Mouse (Mus musculus) hindbrain, embryonic 14.5 days (tissue): ENCODE measurements around the gene Spata5. TPM values are rescaled to one million over a fixed set of nuclear protein-coding genes. Genes with fewer than 3 reads are reported as not detected.

Experiments used
- ATAC-seq: fragments of 200-750 bp; cut with Nextera tagmentation; 2 replicates; pipeline ENCODE4 v1.8.0; 2017; ENCODE audit warnings: moderate number of reproducible peaks, mild to moderate bottlenecking, moderate TSS enrichment, moderate library complexity; ENCODE audit not compliant: low FRiP score
- DNase-seq: peaks from one replicate; pipeline ENCODE4 v3.0.0-alpha.2; 2015; ENCODE audit warnings: low spot score
- H3K27ac ChIP-seq: fragments of 300-500 bp; sonication (generic); 2 replicates; pipeline ENCODE4 v1.5.1; 2014; ENCODE audit warnings: mild to moderate bottlenecking, moderate library complexity
- H3K27me3 ChIP-seq: fragments of 300-500 bp; sonication (generic); 2 replicates; pipeline ENCODE4 v1.6.1; 2014; ENCODE audit warnings: mild to moderate bottlenecking, low read length, mixed read lengths; ENCODE audit not compliant: control insufficient read depth, insufficient read depth
- H3K36me3 ChIP-seq: fragments of 300-500 bp; sonication (generic); replicated peaks from 2 replicates; pipeline ENCODE4 v1.6.1; 2014; ENCODE audit not compliant: control insufficient read depth, insufficient read depth
- H3K4me1 ChIP-seq: fragments of 300-500 bp; sonication (generic); replicated peaks from 2 replicates; pipeline ENCODE4 v1.6.1; 2014; ENCODE audit warnings: antibody characterized with exemption, low read length, mixed read lengths; ENCODE audit not compliant: control insufficient read depth, insufficient read depth
- H3K4me2 ChIP-seq: fragments of 300-500 bp; sonication (generic); replicated peaks from 2 replicates; pipeline ENCODE4 v1.6.1; 2014; ENCODE audit warnings: mild to moderate bottlenecking, moderate library complexity
- H3K4me3 ChIP-seq: fragments of 300-500 bp; sonication (generic); replicated peaks from 2 replicates; pipeline ENCODE4 v1.5.1; 2014; ENCODE audit warnings: mild to moderate bottlenecking, low read length
- H3K9ac ChIP-seq: fragments of 300-500 bp; sonication (generic); 2 replicates; pipeline ENCODE4 v1.6.1; 2014
- H3K9me3 ChIP-seq: fragments of 300-500 bp; sonication (generic); 2 replicates; pipeline ENCODE4 v1.6.1; 2016; ENCODE audit warnings: low read length; ENCODE audit not compliant: control insufficient read depth
- WGBS: fragments of 180-500 bp; shearing (Covaris S2); extraction: QIAGEN DNeasy Blood & Tissue Kit; methylation state at CpG from one replicate; pipeline ENCODE4 v1.1.7; 2014; 5-methylcytosine and 5-hydroxymethylcytosine counted together
- polyA plus RNA-seq: library from polyadenylated mRNA; unstranded; fragments of >200 nt; fragmentation: Nextera tagmentation; extraction: Ambion mirVana; gene quantifications from 2 replicates; pipeline ENCODE4 v1.2.1, GENCODE M21; 2014

Gene Spata5
- polyA plus RNA-seq, 1 experiment from 2014 or later: 33.1 TPM

- H3K9me3 ChIP-seq: no peaks in the 10 kb centered on the region
- no peak overlapping the region for H3K4me2 ChIP-seq
- no peaks in the 10 kb centered on the region for H3K27me3 ChIP-seq
- WGBS: 91% methylated on average over 4 of the region's 4 CpGs
- H3K36me3 ChIP-seq: 0 out of 2 replicates have a peak, but pooled peaks cover 4% of the 10 kb centered on the region
- no peak overlapping the region for H3K27ac ChIP-seq
- ATAC-seq (no peak), DNase-seq (no peak)
- no peak overlapping the region for H3K9ac ChIP-seq
- H3K4me1 ChIP-seq: no peaks in the 10 kb centered on the region
- H3K4me3 ChIP-seq: no peak overlapping the region
These were observed 49.7 kb downstream of the Spata5 start for GRCm38 (mm10) chr3:37469353-37469752.

GRCm38 (mm10) chr3:37470867-37471266 is 51.2 kb downstream of the Spata5 start:
- 93% methylated on average over 2 of the region's 2 CpGs for WGBS

GRCm38 (mm10) chr3:37472461-37472860 is 52.8 kb downstream of the Spata5 start:
- H3K4me1 ChIP-seq: no peaks in the 10 kb centered on the region
- no peak overlapping the region for H3K4me2 ChIP-seq
- DNase-seq (peak; percentile 67), ATAC-seq (no peak)
- no peaks in the 10 kb centered on the region for H3K36me3 ChIP-seq
- no peaks in the 10 kb centered on the region for H3K27me3 ChIP-seq
- H3K27ac ChIP-seq: no peak overlapping the region
- no peak overlapping the region for H3K9ac ChIP-seq
- H3K9me3 ChIP-seq: no peaks in the 10 kb centered on the region
- H3K4me3 ChIP-seq: no peak overlapping the region

More at GRCm38 (mm10) chr3:37470867-37471266, 51.2 kb downstream of the Spata5 start:
- Histone ChIP-seq H3K9me3 (no peaks in the 10 kb centered on the region), H3K27ac (no peak overlapping the region), H3K4me2 (no peak overlapping the region), H3K27me3 (no peaks in the 10 kb centered on the region), H3K36me3 (no peaks in the 10 kb centered on the region), H3K4me3 (no peak overlapping the region), H3K9ac (no peak overlapping the region), H3K4me1 (no peaks in the 10 kb centered on the region)
- no peak for DNase-seq
- ATAC-seq: no peak

- no peak for DNase-seq
- H3K27ac ChIP-seq: no peak overlapping the region
- no peak overlapping the region for H3K4me2 ChIP-seq
- H3K9ac ChIP-seq: no peak overlapping the region
- no peaks in the 10 kb centered on the region for H3K36me3 ChIP-seq
- H3K4me3 ChIP-seq: no peak overlapping the region
- 83% methylated on average over 1 of the region's 1 CpGs for WGBS
- no peaks in the 10 kb centered on the region for H3K27me3 ChIP-seq
- no peaks in the 10 kb centered on the region for H3K4me1 ChIP-seq
- ATAC-seq: no peak
- H3K9me3 ChIP-seq: no peaks in the 10 kb centered on the region
These were observed 56.8 kb downstream of the Spata5 start for GRCm38 (mm10) chr3:37476485-37476884.

- Histone ChIP-seq H3K9me3 (no peaks in the 10 kb centered on the region), H3K27ac (no peak overlapping the region), H3K4me2 (no peak overlapping the region), H3K36me3 (no peaks in the 10 kb centered on the region), H3K4me1 (no peaks in the 10 kb centered on the region), H3K27me3 (no peaks in the 10 kb centered on the region), H3K4me3 (no peak overlapping the region), H3K9ac (no peak overlapping the region)
- no peak for ATAC-seq
- WGBS: 63% methylated on average over 7 of the region's 7 CpGs
- no peak for DNase-seq
These were observed 57.9 kb downstream of the Spata5 start for GRCm38 (mm10) chr3:37477438-37478188.

GRCm38 (mm10) chr3:37479771-37480170 is 60.1 kb downstream of the Spata5 start:
- H3K27ac ChIP-seq: no peak overlapping the region
- H3K4me3 ChIP-seq: no peak overlapping the region
- no peak overlapping the region for H3K9ac ChIP-seq
- no peaks in the 10 kb centered on the region for H3K9me3 ChIP-seq
- no peaks in the 10 kb centered on the region for H3K36me3 ChIP-seq
- DNase-seq: no peak
- WGBS: 97% methylated on average over 1 of the region's 1 CpGs
- H3K27me3 ChIP-seq: no peaks in the 10 kb centered on the region
- no peaks in the 10 kb centered on the region for H3K4me1 ChIP-seq
- ATAC-seq: no peak
- H3K4me2 ChIP-seq: no peak overlapping the region

GRCm38 (mm10) chr3:37481295-37481694 is 61.6 kb downstream of the Spata5 start:
- Histone ChIP-seq H3K27me3 (no peaks in the 10 kb centered on the region), H3K4me2 (no peak overlapping the region), H3K9ac (no peak overlapping the region), H3K4me3 (no peak overlapping the region), H3K9me3 (no peaks in the 10 kb centered on the region), H3K36me3 (no peaks in the 10 kb centered on the region), H3K4me1 (no peaks in the 10 kb centered on the region), H3K27ac (no peak overlapping the region)
- 87% methylated on average over 31 of the region's 31 CpGs for WGBS
- DNase-seq (no peak), ATAC-seq (no peak)

- Histone ChIP-seq H3K9me3 (no peaks in the 10 kb centered on the region), H3K27ac (no peak overlapping the region), H3K9ac (no peak overlapping the region), H3K27me3 (no peaks in the 10 kb centered on the region), H3K36me3 (no peaks in the 10 kb centered on the region), H3K4me3 (no peak overlapping the region), H3K4me1 (no peaks in the 10 kb centered on the region), H3K4me2 (no peak overlapping the region)
- WGBS: 83% methylated on average over 1 of the region's 1 CpGs
- no peak for DNase-seq
- ATAC-seq: no peak
These were observed 63.0 kb downstream of the Spata5 start for GRCm38 (mm10) chr3:37482720-37483119.

GRCm38 (mm10) chr3:37483709-37484265 is 64.1 kb downstream of the Spata5 start:
- DNase-seq (no peak), ATAC-seq (no peak)
- no peak overlapping the region for H3K27ac ChIP-seq
- H3K9ac ChIP-seq: no peak overlapping the region
- 90% methylated on average over 4 of the region's 4 CpGs for WGBS
- H3K4me3 ChIP-seq: no peak overlapping the region
- no peaks in the 10 kb centered on the region for H3K36me3 ChIP-seq
- no peak overlapping the region for H3K4me2 ChIP-seq
- no peaks in the 10 kb centered on the region for H3K27me3 ChIP-seq
- no peaks in the 10 kb centered on the region for H3K9me3 ChIP-seq
- no peaks in the 10 kb centered on the region for H3K4me1 ChIP-seq
